Mouse (Mus musculus) spleen, postnatal 36 days (tissue): Measurements from ENCODE around the gene Col26a1.

Experiments
- DNase-seq, 2 experiments: peaks; one replicate each; pipeline ENCODE4 v3.0.0; 2022; ENCODE audit warnings: low spot score in 2 of 2, mixed read lengths in 1 of 2

The Col26a1 gene

GRCm38 (mm10) chr5:136806379-136807056, 76.5 kb downstream of the Col26a1 start:
- no peak for DNase-seq

- DNase-seq: no peak
Measured at GRCm38 (mm10) chr5:136805019-136805418, 78.0 kb downstream of the Col26a1 start.

GRCm38 (mm10) chr5:136804246-136804645, 78.8 kb downstream of the Col26a1 start:
- DNase-seq: no peak

GRCm38 (mm10) chr5:136802732-136803131, 80.3 kb downstream of the Col26a1 start:
- no peak for DNase-seq

- peak; percentile 47 to 53 for DNase-seq
Measured at GRCm38 (mm10) chr5:136796917-136797316, 86.1 kb downstream of the Col26a1 start.

GRCm38 (mm10) chr5:136793807-136794206, 89.2 kb downstream of the Col26a1 start:
- no peak for DNase-seq

GRCm38 (mm10) chr5:136792541-136792940, 90.5 kb downstream of the Col26a1 start:
- no peak for DNase-seq

- no peak for DNase-seq
Measured at GRCm38 (mm10) chr5:136791204-136791603, 91.8 kb downstream of the Col26a1 start.

GRCm38 (mm10) chr5:136790570-136791196, 92.3 kb downstream of the Col26a1 start:
- peak; percentile 68 to 75 for DNase-seq

- no peak for DNase-seq
Measured at GRCm38 (mm10) chr5:136784531-136784930, 98.5 kb downstream of the Col26a1 start.

- no peak for DNase-seq
Measured at GRCm38 (mm10) chr5:136782600-136782999, 100.4 kb downstream of the Col26a1 start.

GRCm38 (mm10) chr5:136780465-136780864, 102.5 kb downstream of the Col26a1 start:
- DNase-seq: no peak

- no peak for DNase-seq
Measured at GRCm38 (mm10) chr5:136779946-136780345, 103.1 kb downstream of the Col26a1 start.

GRCm38 (mm10) chr5:136775548-136775947, 107.5 kb downstream of the Col26a1 start:
- DNase-seq: no peak

GRCm38 (mm10) chr5:136773044-136774039, 109.7 kb downstream of the Col26a1 start:
- no peak for DNase-seq

- DNase-seq: no peak
Measured at GRCm38 (mm10) chr5:136771132-136771531, 111.9 kb downstream of the Col26a1 start.

- no peak for DNase-seq
Measured at GRCm38 (mm10) chr5:136767304-136767703, 115.7 kb downstream of the Col26a1 start.

GRCm38 (mm10) chr5:136764157-136764669, 118.8 kb downstream of the Col26a1 start:
- no peak for DNase-seq

- no peak for DNase-seq
Measured at GRCm38 (mm10) chr5:136760345-136760744, 122.7 kb downstream of the Col26a1 start.

GRCm38 (mm10) chr5:136759781-136760180, 123.2 kb downstream of the Col26a1 start:
- no peak for DNase-seq

- DNase-seq: peak in 1 of 2 experiments; percentile 25
Measured at GRCm38 (mm10) chr5:136755696-136756095, 127.3 kb downstream of the Col26a1 start.

- DNase-seq: peak in 1 of 2 experiments; percentile 8
Measured at GRCm38 (mm10) chr5:136754053-136754591, 128.9 kb downstream of the Col26a1 start.
